ENCODE assay signal across 17 mouse cellular contexts in genomic region chr13:29745073-29745472, GRCm38 (mm10).
DNase-seq lines count a peak whose midpoint lies in the region; ATAC-seq lines count a peak whose summit lies in the region.
"Had no signal": no experiment of that assay in that cellular context is flagged by ENCODE, and none has a peak within 500 bp of the region (broad histone marks: within the 10 kb centered on the region; RNA-seq: fewer than 3 reads in every experiment).

No protein-coding gene starts in this region.

- DNase-seq in forebrain, embryonic 10.5 days (ENCODE audit: extremely low spot score, low spot score): no peak
- no peak for DNase-seq in forebrain, embryonic 11.5 days (ENCODE audit: low spot score)
- DNase-seq in limb, embryonic 10.5 days (ENCODE audit: low spot score): no peak
- peak; percentile 56 to 57 for DNase-seq in cerebellum, adult 18-20 months
- DNase-seq in ovary, postnatal 10 days (ENCODE audit: low spot score): no peak
- DNase-seq in kidney, postnatal 36 days: no peak
- DNase-seq: B cell, adult 2 months; kidney, adult 18-20 months; layer of hippocampus, adult 9-11 months; thymus, postnatal 25 days had no signal

- no peaks in the 10 kb centered on the region for H3K9me3 ChIP-seq in forebrain, embryonic 10.5 days
- H3K9me3 ChIP-seq in forebrain, embryonic 11.5 days (ENCODE audit: control insufficient read depth, low read length): no peaks in the 10 kb centered on the region
- no peaks in the 10 kb centered on the region for H3K9me3 ChIP-seq in limb, embryonic 12.5 days
- no peaks in the 10 kb centered on the region for H3K9me3 ChIP-seq in limb, embryonic 10.5 days (replicated peaks)
- no peaks in the 10 kb centered on the region for H3K9me3 ChIP-seq in embryonic facial prominence, embryonic 13.5 days
- H3K9me3 ChIP-seq: heart, embryonic 10.5 days; hindbrain, embryonic 13.5 days; liver, embryonic 12.5 days had no signal

- H3K4me2 ChIP-seq in forebrain, embryonic 11.5 days (ENCODE audit: low read depth, low read length, severe bottlenecking): no peak overlapping the region
- no peak overlapping the region for H3K4me2 ChIP-seq in limb, embryonic 12.5 days
- H3K4me2 ChIP-seq in embryonic facial prominence, embryonic 13.5 days: no peak overlapping the region
- H3K4me2 ChIP-seq: hindbrain, embryonic 13.5 days; liver, embryonic 12.5 days had no signal

- H3K36me3 ChIP-seq in forebrain, embryonic 10.5 days (replicated peaks): no peaks in the 10 kb centered on the region
- H3K36me3 ChIP-seq in forebrain, embryonic 11.5 days (ENCODE audit: control insufficient read depth, insufficient read depth, low read length): no peaks in the 10 kb centered on the region
- no peaks in the 10 kb centered on the region for H3K36me3 ChIP-seq in limb, embryonic 12.5 days
- H3K36me3 ChIP-seq in limb, embryonic 10.5 days: no peaks in the 10 kb centered on the region
- H3K36me3 ChIP-seq in embryonic facial prominence, embryonic 13.5 days: no peaks in the 10 kb centered on the region
- H3K36me3 ChIP-seq: heart, embryonic 10.5 days; hindbrain, embryonic 13.5 days; liver, embryonic 12.5 days had no signal

- peaks cover 8% of the 10 kb centered on the region for H3K4me1 ChIP-seq in forebrain, embryonic 10.5 days
- H3K4me1 ChIP-seq in forebrain, embryonic 11.5 days (replicated peaks; ENCODE audit: control insufficient read depth, insufficient read depth, low read length): no peaks in the 10 kb centered on the region; the same call in 1 of the 2 replicates
- peaks cover 26% of the 10 kb centered on the region for H3K4me1 ChIP-seq in limb, embryonic 12.5 days (replicated peaks)
- H3K4me1 ChIP-seq in limb, embryonic 10.5 days: peaks cover 27% of the 10 kb centered on the region
- peaks cover 24% of the 10 kb centered on the region for H3K4me1 ChIP-seq in embryonic facial prominence, embryonic 13.5 days
- H3K4me1 ChIP-seq: liver, embryonic 12.5 days had no signal

- H3K27ac ChIP-seq in forebrain, embryonic 10.5 days: 0 out of 2 replicates have a peak overlapping the region, but pooled peaks have one; percentile 1
- H3K27ac ChIP-seq in forebrain, embryonic 11.5 days (ENCODE audit: low read depth, low read length): no peak overlapping the region
- H3K27ac ChIP-seq in limb, embryonic 12.5 days: peak overlapping the region; percentile 65
- H3K27ac ChIP-seq in limb, embryonic 10.5 days: no peak overlapping the region
- peak overlapping the region; percentile 64; the same call in 1 of the 2 replicates for H3K27ac ChIP-seq in embryonic facial prominence, embryonic 13.5 days
- H3K27ac ChIP-seq: heart, embryonic 10.5 days; hindbrain, embryonic 13.5 days; liver, embryonic 12.5 days; macrophage had no signal

- H3K4me3 ChIP-seq in forebrain, embryonic 10.5 days: no peak overlapping the region
- H3K4me3 ChIP-seq in forebrain, embryonic 11.5 days (ENCODE audit: low read depth, low read length): no peak overlapping the region
- no peak overlapping the region for H3K4me3 ChIP-seq in limb, embryonic 12.5 days (replicated peaks)
- H3K4me3 ChIP-seq in limb, embryonic 10.5 days: no peak overlapping the region
- H3K4me3 ChIP-seq in embryonic facial prominence, embryonic 13.5 days: no peak overlapping the region
- H3K4me3 ChIP-seq: heart, embryonic 10.5 days; hindbrain, embryonic 13.5 days; liver, embryonic 12.5 days; myocyte had no signal

- H3K9ac ChIP-seq in forebrain, embryonic 11.5 days (ENCODE audit: low read length): no peak overlapping the region
- H3K9ac ChIP-seq in limb, embryonic 12.5 days (replicated peaks): no peak overlapping the region
- H3K9ac ChIP-seq in embryonic facial prominence, embryonic 13.5 days: no peak overlapping the region
- H3K9ac ChIP-seq: hindbrain, embryonic 13.5 days; liver, embryonic 12.5 days had no signal

- no peaks in the 10 kb centered on the region for H3K27me3 ChIP-seq in forebrain, embryonic 10.5 days (ENCODE audit: poor library complexity, severe bottlenecking)
- H3K27me3 ChIP-seq in forebrain, embryonic 11.5 days (ENCODE audit: control insufficient read depth, insufficient read depth, low read length): no peaks in the 10 kb centered on the region
- H3K27me3 ChIP-seq in limb, embryonic 12.5 days: no peaks in the 10 kb centered on the region
- H3K27me3 ChIP-seq in limb, embryonic 10.5 days (ENCODE audit: low read depth, poor library complexity, severe bottlenecking): no peaks in the 10 kb centered on the region
- H3K27me3 ChIP-seq in embryonic facial prominence, embryonic 13.5 days: no peaks in the 10 kb centered on the region
- H3K27me3 ChIP-seq: hindbrain, embryonic 13.5 days; liver, embryonic 12.5 days had no signal

- ATAC-seq in forebrain, embryonic 11.5 days (replicated peaks; ENCODE audit: low FRiP score): no peak
- ATAC-seq in limb, embryonic 12.5 days (ENCODE audit: insufficient number of reproducible peaks, insufficient read depth, low FRiP score, low TSS enrichment, low read depth): no peak; the same call in 1 of the 2 replicates
- ATAC-seq in embryonic facial prominence, embryonic 13.5 days (ENCODE audit: insufficient number of reproducible peaks, insufficient read depth, low FRiP score, low TSS enrichment, low read depth): no peak
- ATAC-seq: liver, embryonic 12.5 days had no signal

- WGBS in forebrain, embryonic 10.5 days: 96% methylated on average over 2 of the region's 2 CpGs
- WGBS in forebrain, embryonic 11.5 days: 89% methylated on average over 2 of the region's 2 CpGs
- 42% methylated on average over 2 of the region's 2 CpGs for WGBS in limb, embryonic 12.5 days
- WGBS in limb, embryonic 10.5 days: 89% methylated on average over 2 of the region's 2 CpGs
- WGBS in embryonic facial prominence, embryonic 13.5 days: 20% methylated on average over 2 of the region's 2 CpGs

Comparison
In these comparisons a context has a peak if more than half of its experiments do, and no peak if none do; other contexts are left out.
1. H3K27ac ChIP-seq: peak in forebrain, embryonic 10.5 days (single experiment), limb, embryonic 12.5 days (single experiment) and embryonic facial prominence, embryonic 13.5 days (single experiment); none in forebrain, embryonic 11.5 days (single experiment) and limb, embryonic 10.5 days (single experiment).
2. DNase-seq: peak in cerebellum, adult 18-20 months (2 of 2); none in forebrain, embryonic 10.5 days (single experiment), forebrain, embryonic 11.5 days (single experiment), limb, embryonic 10.5 days (single experiment), ovary, postnatal 10 days (single experiment) and kidney, postnatal 36 days (0 of 2).